Mouse (Mus musculus): Measurements from ENCODE around the gene Smoc1. TPM values are rescaled to one million over a fixed set of nuclear protein-coding genes. Genes with fewer than 3 reads are reported as not detected.

Gene Smoc1
- polyA plus RNA-seq, 1 experiment from 2014 or later: 6.0 TPM

DNA sequence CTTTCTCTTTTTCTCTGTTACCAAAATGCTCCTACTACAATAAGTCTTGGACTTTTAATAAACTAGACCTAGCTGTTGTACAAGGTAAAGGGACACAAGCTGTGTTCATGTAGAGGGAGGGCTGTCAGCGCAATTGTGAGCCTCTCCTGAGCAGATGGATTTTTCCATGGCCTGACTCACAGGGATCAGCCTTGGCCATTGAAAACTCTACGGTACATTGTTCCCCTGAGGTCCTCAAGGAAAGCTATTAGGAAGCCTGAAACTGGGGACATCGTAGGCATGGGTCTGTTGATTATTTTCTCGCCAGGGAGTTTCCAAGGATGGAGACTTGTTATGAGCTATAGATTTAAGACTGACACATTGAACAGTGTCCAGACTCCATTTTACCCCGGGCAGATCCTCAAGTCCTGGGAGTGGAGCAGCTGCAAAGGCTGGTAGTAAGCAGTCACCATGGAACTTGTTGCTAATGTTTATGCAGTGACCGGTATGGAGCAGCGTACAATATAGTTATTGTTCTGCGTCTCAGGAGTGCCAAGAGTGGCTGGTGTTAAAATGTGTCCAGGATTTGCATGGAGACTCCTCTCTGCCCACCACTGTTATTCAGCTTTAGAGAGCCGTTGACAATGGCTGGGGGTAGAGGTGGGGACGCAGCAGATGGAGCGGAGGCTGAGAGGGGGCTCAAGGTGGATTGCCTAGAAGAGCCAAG is 28.5 kb downstream of the Smoc1 start:
- H3K9ac ChIP-seq: no peak overlapping the region

DNA sequence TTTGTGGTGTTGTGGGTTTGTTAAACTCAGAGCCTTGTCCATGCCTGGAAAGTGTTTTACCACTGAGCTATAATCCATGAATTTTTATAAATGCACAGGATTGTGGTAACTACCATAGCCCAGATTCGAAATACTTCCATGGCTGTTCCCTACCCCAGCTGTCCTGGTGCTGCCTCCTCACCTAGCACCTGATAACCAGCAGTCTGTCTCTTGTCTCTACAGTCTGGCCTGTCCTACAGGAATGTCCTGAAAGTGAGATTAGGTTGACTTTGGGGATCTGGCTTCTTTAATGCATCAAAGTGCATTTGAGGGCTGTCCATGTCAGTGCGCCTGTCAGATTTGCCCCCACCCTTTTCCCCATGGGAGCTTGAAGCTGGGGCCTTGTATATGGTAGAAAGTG is 29.2 kb downstream of the Smoc1 start:
- no peak overlapping the region for H3K4me2 ChIP-seq
- H3K4me1 ChIP-seq (replicated peaks): no peaks in the 10 kb centered on the region
- DNase-seq: no peak
- WGBS (ENCODE audit: insufficient replicate concordance): 56% methylated on average over 2 of the region's 2 CpGs
- H3K27me3 ChIP-seq: no peaks in the 10 kb centered on the region
- no peak overlapping the region for H3K4me3 ChIP-seq (replicated peaks)
- no peak overlapping the region for H3K9ac ChIP-seq
- H3K36me3 ChIP-seq: no peaks in the 10 kb centered on the region
- H3K9me3 ChIP-seq (replicated peaks): no peaks in the 10 kb centered on the region
- no peak overlapping the region for H3K27ac ChIP-seq
- ATAC-seq (ENCODE audit: low read depth): no peak

More for the DNA sequence above, 28.5 kb downstream of the Smoc1 start:
- H3K9me3 ChIP-seq (replicated peaks): no peaks in the 10 kb centered on the region
- H3K27ac ChIP-seq: no peak overlapping the region
- no peaks in the 10 kb centered on the region for H3K4me1 ChIP-seq (replicated peaks)
- H3K27me3 ChIP-seq: no peaks in the 10 kb centered on the region
- WGBS (ENCODE audit: insufficient replicate concordance): 69% methylated on average over 11 of the region's 11 CpGs
- no peak overlapping the region for H3K4me2 ChIP-seq
- ATAC-seq (ENCODE audit: low read depth) (no peak), DNase-seq (no peak)
- no peak overlapping the region for H3K4me3 ChIP-seq (replicated peaks)
- H3K36me3 ChIP-seq: no peaks in the 10 kb centered on the region

DNA sequence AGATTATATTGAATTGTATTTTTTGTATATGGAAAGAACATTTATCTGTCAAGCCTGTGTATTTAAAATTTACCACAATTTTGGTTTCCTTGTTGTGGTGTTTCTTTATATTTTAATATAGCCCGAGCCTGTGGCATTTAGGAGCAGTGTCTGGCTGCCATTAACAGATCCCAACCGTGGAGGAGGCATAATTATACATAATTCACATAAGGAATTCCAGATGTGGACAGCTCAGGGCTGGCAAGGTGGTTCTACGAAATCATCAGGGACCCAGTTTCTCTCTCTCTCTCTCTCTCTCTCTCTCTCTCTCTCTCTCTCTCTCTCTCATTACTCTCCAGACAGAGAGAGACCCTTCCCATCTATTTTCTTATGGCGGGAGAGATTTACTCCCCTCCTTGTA is 31.0 kb downstream of the Smoc1 start:
- ATAC-seq (ENCODE audit: low read depth) (no peak), DNase-seq (no peak)
- no peaks in the 10 kb centered on the region for H3K36me3 ChIP-seq
- no peak overlapping the region for H3K4me3 ChIP-seq (replicated peaks)
- 42% methylated on average over 4 of the region's 4 CpGs for WGBS (ENCODE audit: insufficient replicate concordance)
- H3K4me1 ChIP-seq (replicated peaks): no peaks in the 10 kb centered on the region
- H3K4me2 ChIP-seq: no peak overlapping the region
- H3K9me3 ChIP-seq (replicated peaks): no peaks in the 10 kb centered on the region
- H3K27ac ChIP-seq: no peak overlapping the region
- H3K9ac ChIP-seq: no peak overlapping the region
- no peaks in the 10 kb centered on the region for H3K27me3 ChIP-seq

- Histone ChIP-seq H3K36me3 (no peaks in the 10 kb centered on the region), H3K27me3 (no peaks in the 10 kb centered on the region), H3K9me3 (replicated peaks) (no peaks in the 10 kb centered on the region), H3K9ac (no peak overlapping the region), H3K4me3 (replicated peaks) (no peak overlapping the region), H3K4me1 (replicated peaks) (no peaks in the 10 kb centered on the region), H3K27ac (no peak overlapping the region), H3K4me2 (no peak overlapping the region)
- ATAC-seq (ENCODE audit: low read depth) (no peak), DNase-seq (no peak)
- 81% methylated on average over 3 of the region's 3 CpGs for WGBS (ENCODE audit: insufficient replicate concordance)
Measured at GRCm38 (mm10) chr12:81058561-81058960, 32.0 kb downstream of the Smoc1 start.

- WGBS (ENCODE audit: insufficient replicate concordance): 64% methylated on average over 6 of the region's 6 CpGs
- ATAC-seq (ENCODE audit: low read depth) (no peak), DNase-seq (no peak)
Measured at GRCm38 (mm10) chr12:81061831-81062361, 35.3 kb downstream of the Smoc1 start.

GRCm38 (mm10) chr12:81063336-81063955 is 36.8 kb downstream of the Smoc1 start:
- Histone ChIP-seq H3K4me3 (replicated peaks) (no peak overlapping the region), H3K4me1 (replicated peaks) (no peaks in the 10 kb centered on the region), H3K9ac (no peak overlapping the region), H3K4me2 (no peak overlapping the region), H3K9me3 (replicated peaks) (no peaks in the 10 kb centered on the region), H3K27ac (no peak overlapping the region), H3K27me3 (no peaks in the 10 kb centered on the region), H3K36me3 (no peaks in the 10 kb centered on the region)
- ATAC-seq (ENCODE audit: low read depth) (no peak), DNase-seq (no peak)
- 71% methylated on average over 6 of the region's 6 CpGs for WGBS (ENCODE audit: insufficient replicate concordance)

More at GRCm38 (mm10) chr12:81061831-81062361, 35.3 kb downstream of the Smoc1 start:
- Histone ChIP-seq H3K4me1 (replicated peaks) (no peaks in the 10 kb centered on the region), H3K27ac (no peak overlapping the region), H3K4me3 (replicated peaks) (no peak overlapping the region), H3K4me2 (no peak overlapping the region), H3K9ac (no peak overlapping the region), H3K27me3 (no peaks in the 10 kb centered on the region), H3K36me3 (no peaks in the 10 kb centered on the region), H3K9me3 (replicated peaks) (no peaks in the 10 kb centered on the region)

DNA sequence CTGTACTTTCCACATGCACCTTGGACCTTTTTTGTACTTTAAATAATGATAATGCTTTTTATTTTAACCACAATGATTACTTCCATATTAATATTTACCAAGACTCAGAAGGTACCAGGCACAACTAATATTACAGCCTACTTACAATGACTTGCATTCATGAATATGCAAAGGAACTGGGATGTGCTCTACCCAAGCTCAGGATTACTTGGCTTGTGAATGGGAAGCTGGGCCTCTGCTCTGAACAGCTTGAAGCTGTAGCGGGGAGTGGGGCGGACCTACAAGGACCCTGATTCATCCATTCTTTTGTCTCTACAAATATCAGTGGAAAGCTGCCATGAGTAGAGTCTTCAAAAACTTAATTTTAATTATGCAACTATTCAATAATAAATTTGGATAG is 47.5 kb downstream of the Smoc1 start:
- DNase-seq (no peak), ATAC-seq (ENCODE audit: low read depth) (no peak)
- WGBS (ENCODE audit: insufficient replicate concordance): 74% methylated on average over 2 of the region's 2 CpGs
- H3K27me3 ChIP-seq: no peaks in the 10 kb centered on the region
- H3K36me3 ChIP-seq: peaks cover 3% of the 10 kb centered on the region; the same call in 1 of the 2 replicates
- no peak overlapping the region for H3K27ac ChIP-seq
- H3K4me1 ChIP-seq (replicated peaks): no peaks in the 10 kb centered on the region
- H3K9ac ChIP-seq: no peak overlapping the region
- H3K4me3 ChIP-seq (replicated peaks): no peak overlapping the region
- peaks cover 3% of the 10 kb centered on the region; the same call in 1 of the 2 replicates for H3K9me3 ChIP-seq (replicated peaks)
- no peak overlapping the region for H3K4me2 ChIP-seq

DNA sequence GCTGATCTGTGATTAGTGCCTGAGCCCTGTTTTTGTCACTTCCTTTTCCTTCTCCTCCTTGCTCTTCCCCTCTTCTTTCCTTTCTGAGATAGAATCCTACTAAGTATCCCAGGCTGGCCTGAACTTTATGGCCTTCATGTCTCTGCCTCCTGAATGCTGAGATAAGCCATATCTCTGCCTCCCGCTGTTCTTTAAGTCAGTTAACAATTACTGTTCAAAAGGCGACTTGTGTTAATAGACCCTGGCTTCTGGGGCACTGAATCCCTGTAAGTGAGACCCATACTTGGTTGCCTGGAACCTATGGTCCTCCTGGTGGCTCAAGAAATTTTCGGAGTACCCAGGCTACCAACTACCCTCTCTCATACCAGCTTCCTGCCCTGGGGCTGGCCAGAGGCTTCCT is 48.3 kb downstream of the Smoc1 start:
- no peak overlapping the region for H3K4me2 ChIP-seq
- H3K36me3 ChIP-seq: peaks cover 3% of the 10 kb centered on the region; the same call in 1 of the 2 replicates
- H3K9ac ChIP-seq: no peak overlapping the region
- no peak overlapping the region for H3K4me3 ChIP-seq (replicated peaks)
- ATAC-seq (ENCODE audit: low read depth) (no peak), DNase-seq (no peak)
- 35% methylated on average over 3 of the region's 3 CpGs for WGBS (ENCODE audit: insufficient replicate concordance)
- H3K27me3 ChIP-seq: no peaks in the 10 kb centered on the region
- no peaks in the 10 kb centered on the region for H3K4me1 ChIP-seq (replicated peaks)
- no peak overlapping the region for H3K27ac ChIP-seq
- peaks cover 4% of the 10 kb centered on the region; the same call in 1 of the 2 replicates for H3K9me3 ChIP-seq (replicated peaks)

DNA sequence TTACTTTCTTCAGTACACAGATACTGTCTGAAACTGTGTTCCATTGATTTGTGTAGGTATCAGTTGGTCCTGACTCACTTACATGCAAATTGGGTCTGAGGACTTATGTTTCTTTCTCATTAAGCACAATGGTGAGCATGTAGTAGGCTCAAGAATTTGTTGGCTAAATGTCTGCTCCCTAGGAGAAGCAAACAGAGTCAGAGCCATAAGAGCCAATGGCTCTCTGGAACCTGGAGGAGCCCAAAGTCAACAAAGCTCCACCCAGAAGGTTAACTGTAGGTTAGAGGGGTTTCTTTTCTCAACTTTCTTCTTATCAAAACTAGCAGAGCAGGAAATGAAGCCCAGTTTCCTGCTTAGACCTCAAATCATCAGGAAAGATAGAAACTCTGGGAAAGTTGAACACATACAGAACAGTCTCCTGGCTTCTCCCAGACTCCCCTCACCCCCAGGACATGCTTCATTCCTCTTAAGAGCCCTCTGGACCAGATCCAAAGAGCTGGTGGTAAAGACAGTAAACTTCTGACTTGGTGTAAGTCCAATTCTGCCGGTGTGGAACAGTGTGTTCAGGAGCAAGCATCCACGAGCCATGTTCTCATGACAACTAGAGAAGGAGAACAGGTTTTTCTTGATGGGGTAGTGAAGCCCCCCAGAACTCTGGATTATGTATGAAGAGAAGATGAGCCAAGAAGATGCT is 51.5 kb downstream of the Smoc1 start:
- Histone ChIP-seq H3K36me3 (peaks cover 3% of the 10 kb centered on the region; the same call in 1 of the 2 replicates), H3K27ac (no peak overlapping the region), H3K4me2 (no peak overlapping the region), H3K4me1 (replicated peaks) (no peaks in the 10 kb centered on the region), H3K9me3 (replicated peaks) (peaks cover 4% of the 10 kb centered on the region; the same call in 1 of the 2 replicates), H3K27me3 (no peaks in the 10 kb centered on the region), H3K4me3 (replicated peaks) (no peak overlapping the region), H3K9ac (no peak overlapping the region)
- ATAC-seq (ENCODE audit: low read depth) (no peak), DNase-seq (no peak)
- 54% methylated on average over 2 of the region's 2 CpGs for WGBS (ENCODE audit: insufficient replicate concordance)

GRCm38 (mm10) chr12:81080345-81080744 is 53.7 kb downstream of the Smoc1 start:
- Histone ChIP-seq H3K36me3 (peaks cover 3% of the 10 kb centered on the region; the same call in 1 of the 2 replicates), H3K27me3 (no peaks in the 10 kb centered on the region), H3K4me3 (replicated peaks) (no peak overlapping the region), H3K4me2 (no peak overlapping the region), H3K9me3 (replicated peaks) (peaks cover 4% of the 10 kb centered on the region; the same call in 1 of the 2 replicates), H3K27ac (no peak overlapping the region), H3K9ac (no peak overlapping the region), H3K4me1 (replicated peaks) (no peaks in the 10 kb centered on the region)
- ATAC-seq (ENCODE audit: low read depth): no peak
- no peak for DNase-seq
- 55% methylated on average over 5 of the region's 5 CpGs for WGBS (ENCODE audit: insufficient replicate concordance)

DNA sequence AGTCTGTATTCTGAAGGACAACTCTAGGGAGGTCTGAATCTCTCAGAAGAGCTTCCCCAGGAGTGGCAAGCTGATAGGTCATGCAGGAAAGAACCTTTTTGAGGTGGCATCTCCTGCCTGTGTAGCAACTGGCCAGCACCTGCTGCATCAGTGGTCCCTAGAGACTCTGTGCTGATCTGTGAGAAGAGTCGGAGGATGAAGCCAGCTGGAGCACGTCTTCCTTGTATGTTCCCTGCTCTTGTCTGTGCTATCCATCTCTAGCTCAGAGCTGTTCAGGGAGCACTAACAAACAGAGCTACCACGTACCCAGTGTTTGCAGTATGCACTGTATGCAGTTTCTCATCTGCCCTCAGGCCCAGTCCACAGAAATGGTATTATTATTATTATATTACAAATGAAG is 54.4 kb downstream of the Smoc1 start:
- Histone ChIP-seq H3K36me3 (peaks cover 3% of the 10 kb centered on the region; the same call in 1 of the 2 replicates), H3K27ac (no peak overlapping the region), H3K9me3 (replicated peaks) (peaks cover 4% of the 10 kb centered on the region; the same call in 1 of the 2 replicates), H3K4me3 (replicated peaks) (no peak overlapping the region), H3K27me3 (no peaks in the 10 kb centered on the region), H3K9ac (no peak overlapping the region), H3K4me2 (no peak overlapping the region), H3K4me1 (replicated peaks) (no peaks in the 10 kb centered on the region)
- DNase-seq (no peak), ATAC-seq (ENCODE audit: low read depth) (no peak)
- WGBS (ENCODE audit: insufficient replicate concordance): 55% methylated on average over 3 of the region's 3 CpGs
